Mouse (Mus musculus): ENCODE measurements at regions not wholly inside any gene's neighbourhood (a gene's known extent, or its start where the extent isn't known, plus 50 kb on each side); places are given as distances from the start of the nearest gene placed in this dataset.

DNA sequence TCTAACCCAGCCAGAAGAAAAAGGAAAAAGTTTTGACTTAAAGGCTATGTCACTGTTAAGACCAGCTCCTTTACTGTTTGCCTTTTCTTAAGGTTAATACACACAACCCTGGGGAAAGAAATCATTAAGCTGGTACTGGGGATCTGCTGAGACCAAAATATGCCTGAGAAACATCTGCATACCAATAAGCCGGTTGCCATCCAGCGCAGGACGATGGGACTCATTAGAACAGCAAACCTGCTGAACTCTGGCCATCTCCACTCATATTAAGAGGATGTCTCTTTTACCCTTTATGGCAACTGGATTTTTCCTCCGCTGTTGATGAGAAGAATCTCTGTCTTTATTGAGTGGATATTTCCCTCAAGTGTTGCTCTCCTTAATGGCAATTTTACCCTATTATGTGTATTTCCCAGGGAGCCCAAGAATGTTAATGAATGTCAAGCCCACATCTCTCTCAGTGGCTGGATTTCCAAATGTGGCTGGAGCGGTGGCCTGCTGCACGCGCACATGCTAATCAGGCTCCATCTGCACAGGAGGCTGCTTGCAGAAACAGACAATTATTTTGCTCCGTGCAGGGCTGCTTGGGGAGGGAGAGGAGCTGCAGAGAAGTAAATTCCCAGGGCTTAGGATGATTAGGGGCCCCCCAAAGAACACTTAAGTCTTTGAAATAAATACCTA, 351.6 kb upstream of the Map3k7 start:
- DNase-seq (ENCODE audit: low spot score in 2 of 2): no peak

DNA sequence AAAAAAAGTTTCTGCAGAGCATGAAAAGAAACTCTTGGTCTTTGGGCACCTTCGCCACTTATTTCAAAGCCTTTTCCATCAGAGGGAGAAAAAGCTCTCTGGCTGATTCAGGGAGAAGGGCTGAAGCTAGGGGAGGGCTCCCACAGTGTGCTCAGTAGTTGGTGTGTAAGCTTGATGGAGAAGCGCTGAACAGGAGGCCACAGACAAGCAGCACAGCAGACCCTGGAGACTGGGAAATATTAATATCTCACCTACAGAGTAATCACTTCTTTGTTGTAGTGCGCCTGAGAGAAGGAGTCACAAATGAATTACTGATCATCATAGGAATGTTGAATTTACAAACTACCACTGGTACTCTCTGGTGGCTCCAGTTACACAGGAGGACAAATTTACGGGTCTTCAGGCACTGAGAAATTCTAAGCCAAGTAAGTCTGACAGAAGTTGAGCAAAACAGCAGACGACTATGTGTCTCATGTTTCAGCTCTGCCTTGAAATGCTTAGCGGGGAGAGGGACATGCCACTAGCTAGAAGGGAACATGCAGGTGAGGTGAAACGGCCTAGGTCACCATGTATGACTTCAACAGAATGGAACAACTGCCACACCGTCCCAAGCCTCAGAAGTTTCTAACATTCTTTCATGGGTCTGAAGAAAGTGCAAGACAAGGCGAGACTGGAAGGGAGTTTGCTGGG, 350.9 kb upstream of the Map3k7 start:
- no peak for DNase-seq (ENCODE audit: low spot score in 2 of 2)

DNA sequence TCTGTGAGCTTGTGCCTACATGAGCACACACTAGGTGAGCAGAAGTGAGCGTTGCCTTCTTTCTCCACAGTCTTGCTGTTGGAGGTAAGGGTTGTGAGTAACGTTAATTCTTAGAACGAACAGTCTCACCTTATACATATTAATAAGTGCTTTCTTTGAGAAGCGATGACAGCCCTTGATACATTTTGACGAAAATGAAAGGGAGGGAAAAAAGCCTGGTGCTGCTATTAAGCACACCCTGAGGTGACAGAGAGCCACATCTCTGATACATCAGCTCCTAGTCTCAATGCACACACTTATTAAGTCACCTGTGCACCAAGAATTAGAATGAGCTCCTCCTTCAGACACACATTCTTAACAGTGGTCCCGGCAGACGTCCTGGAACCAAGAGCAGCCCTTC, 346.3 kb upstream of the Map3k7 start:
- DNase-seq (ENCODE audit: low spot score in 2 of 2): no peak

DNA sequence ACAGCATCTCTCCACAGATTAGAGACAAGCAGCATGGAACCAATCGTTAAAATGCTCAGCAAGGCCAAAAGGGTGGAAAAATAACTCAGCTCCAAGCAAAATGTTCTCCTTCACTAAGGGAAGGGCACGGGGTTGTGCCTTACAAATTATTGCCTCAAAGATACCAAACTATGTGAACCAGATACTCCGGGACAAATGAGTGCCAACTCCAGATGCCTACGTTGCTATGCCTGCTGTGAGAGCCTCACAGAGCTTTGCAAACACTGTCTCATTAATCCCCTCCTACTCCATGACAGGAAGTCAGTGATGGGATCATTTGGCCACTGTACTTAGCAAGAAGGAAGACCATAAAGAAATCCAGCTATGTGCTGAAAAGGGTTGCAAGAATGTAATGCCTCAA, 345.9 kb upstream of the Map3k7 start:
- DNase-seq (ENCODE audit: low spot score in 2 of 2): no peak

DNA sequence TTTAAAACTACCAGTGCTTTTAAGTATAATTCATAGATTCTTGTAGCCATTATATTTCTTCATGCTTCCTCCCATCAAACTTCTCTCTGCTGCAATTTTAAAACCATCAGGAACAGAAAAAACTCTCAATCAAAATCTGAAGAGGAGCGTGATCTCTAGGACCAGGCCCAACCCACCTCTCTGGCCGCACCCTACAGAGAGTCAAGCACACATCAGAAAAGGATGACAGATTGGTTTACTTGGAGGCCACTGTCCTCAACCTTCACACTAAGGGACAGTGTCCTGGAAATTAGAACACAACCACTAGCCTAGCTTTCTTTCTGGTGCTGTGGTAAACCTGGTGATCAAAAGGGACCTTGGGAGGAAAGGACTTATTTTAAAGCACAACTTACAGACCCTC, 342.7 kb upstream of the Map3k7 start:
- DNase-seq (ENCODE audit: low spot score in 2 of 2): no peak

DNA sequence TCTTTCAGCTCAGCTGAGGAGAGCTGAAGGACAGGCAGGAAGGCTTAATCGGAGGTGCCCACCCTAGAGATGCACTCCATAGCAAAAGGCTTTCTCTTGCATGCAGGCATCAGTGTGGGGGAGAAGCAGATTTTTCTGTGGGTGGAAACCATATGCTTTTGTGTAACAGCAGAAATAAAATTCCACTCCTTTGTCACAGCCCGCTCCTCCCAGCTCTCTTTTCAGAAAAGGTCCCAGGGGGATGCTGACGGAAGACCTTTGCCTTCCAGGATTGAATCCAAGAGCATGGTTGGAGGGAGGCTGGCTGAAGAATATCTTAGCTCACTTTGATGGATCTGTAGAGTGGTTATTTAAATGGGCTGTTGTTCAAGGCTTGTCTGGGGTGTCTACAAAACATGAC, 336.8 kb upstream of the Map3k7 start:
- DNase-seq (ENCODE audit: low spot score in 2 of 2): peak in 1 of 2 experiments; percentile 9

DNA sequence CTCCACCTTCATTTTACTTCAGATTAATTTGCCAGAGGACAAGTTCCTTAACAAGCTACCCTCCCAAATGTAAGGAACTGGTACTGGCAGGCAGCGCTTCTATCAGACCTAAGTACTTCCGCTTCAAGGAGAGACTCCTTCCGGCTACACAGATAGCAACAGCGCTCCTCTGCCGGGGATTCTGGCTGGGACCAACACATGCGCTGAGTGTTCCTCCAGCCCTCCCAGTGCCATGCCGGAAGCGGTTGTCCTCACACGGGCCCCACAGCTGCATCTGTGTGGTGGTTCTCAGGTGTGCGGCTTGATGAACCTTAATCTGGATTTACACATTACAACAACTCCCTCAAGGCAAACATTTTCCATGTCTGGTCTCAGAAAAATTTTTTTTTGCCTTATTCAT, 336.1 kb upstream of the Map3k7 start:
- DNase-seq (ENCODE audit: low spot score in 2 of 2): peak; percentile 8 to 11

DNA sequence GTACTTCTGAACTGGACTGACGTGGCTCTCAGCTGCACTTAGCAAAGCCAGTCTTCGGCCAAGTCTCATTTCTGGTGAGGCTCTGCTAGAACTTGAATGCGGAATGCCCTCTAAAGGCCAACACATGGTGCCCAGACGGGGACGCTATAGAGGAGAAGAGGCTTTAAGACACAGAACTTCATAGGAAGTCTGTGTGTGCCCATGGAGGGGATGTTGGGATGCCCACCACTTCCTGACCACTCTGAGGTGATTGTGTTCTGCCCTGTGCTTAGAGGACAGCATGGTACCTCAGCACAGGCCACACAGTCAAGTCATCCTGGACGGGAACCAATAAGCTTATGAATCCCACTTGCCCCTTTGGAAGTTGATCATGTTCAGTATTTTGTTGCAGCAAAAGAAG, 325.3 kb upstream of the Map3k7 start:
- no peak for DNase-seq (ENCODE audit: low spot score in 2 of 2)

DNA sequence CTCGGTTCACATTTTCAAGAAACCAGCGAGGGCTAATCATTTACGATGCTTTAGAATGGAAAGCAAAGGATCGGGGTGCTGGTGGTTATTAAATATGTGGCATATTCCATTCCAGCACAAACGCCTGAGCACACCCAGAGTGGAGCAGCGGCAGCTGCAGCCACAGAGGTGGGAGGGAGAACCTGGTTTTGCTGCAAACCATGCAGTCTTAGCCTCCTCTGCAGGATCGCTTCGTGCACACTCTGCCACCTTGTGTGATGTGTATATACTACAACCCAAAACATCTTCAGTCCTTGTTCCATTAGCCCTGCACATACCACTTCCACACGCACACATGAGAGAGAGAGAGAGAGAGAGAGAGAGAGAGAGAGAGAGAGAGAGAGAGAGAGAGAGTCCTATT, 321.7 kb upstream of the Map3k7 start:
- peak; percentile 30 to 42 for DNase-seq (ENCODE audit: low spot score in 2 of 2)

DNA sequence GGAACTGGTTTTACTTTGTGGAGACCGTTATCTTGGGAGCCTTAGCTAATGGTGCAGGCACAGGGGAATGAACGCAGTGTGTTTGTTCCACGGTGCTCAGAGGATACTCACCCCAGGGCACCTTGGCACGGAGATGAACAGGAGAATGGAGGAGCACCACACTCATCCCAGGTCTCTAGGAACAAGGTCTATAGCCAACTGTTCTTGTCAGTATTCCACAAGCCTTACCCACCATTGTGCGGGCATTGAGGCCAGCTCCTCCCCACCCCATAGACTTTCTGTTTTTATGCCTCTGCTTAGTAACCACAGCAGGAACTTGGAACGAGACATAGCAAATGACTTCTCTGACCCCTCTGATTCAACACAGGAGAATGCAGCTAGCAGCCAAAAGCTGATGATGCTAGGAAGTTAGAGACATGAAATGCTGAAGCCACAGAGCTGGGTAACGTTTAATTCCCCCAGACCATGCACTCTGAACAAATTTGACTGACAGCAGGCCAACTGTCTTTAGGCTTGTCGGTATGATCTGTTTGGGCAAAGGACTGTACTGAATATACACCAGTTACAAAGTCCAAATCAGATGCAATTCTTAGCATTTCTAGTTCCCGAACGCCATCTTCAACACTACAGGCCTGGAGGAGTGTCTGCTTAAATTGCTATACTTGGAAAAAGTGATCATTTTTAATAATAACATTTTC, 321.2 kb upstream of the Map3k7 start:
- no peak for DNase-seq (ENCODE audit: low spot score in 2 of 2)

DNA sequence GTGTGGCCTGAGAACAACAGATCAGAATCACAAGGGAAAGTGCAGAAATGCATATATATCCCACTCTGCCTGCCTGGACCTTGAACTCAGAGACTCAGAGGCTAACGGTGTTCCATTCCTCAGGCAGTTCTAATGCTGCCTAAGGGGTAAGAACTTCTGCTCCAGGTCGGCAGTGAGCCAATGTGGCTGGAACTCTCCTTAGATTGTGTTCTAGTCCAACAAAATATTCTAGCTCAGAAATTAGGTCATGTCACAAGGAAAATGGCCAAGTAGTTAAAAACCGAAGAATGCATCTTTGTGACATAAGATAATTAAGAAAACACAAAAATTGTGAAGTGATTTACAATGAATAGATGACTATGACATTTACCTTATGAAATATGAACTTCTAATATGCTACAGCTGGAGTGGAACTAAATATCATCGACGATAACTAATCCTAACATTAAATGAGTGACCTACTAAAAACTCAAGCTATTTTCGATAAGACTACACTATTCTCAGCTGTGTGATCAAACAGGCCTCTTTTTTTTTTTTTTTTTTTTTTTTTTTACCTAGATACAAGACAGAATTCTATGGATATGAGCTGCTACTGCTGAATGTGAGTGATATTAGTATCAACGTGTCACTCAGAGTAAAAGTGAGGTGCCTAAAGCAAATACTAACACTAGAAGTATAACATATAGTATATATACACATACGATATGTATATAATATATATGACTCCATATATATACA, 315.1 kb upstream of the Map3k7 start:
- DNase-seq (ENCODE audit: low spot score in 2 of 2): no peak

DNA sequence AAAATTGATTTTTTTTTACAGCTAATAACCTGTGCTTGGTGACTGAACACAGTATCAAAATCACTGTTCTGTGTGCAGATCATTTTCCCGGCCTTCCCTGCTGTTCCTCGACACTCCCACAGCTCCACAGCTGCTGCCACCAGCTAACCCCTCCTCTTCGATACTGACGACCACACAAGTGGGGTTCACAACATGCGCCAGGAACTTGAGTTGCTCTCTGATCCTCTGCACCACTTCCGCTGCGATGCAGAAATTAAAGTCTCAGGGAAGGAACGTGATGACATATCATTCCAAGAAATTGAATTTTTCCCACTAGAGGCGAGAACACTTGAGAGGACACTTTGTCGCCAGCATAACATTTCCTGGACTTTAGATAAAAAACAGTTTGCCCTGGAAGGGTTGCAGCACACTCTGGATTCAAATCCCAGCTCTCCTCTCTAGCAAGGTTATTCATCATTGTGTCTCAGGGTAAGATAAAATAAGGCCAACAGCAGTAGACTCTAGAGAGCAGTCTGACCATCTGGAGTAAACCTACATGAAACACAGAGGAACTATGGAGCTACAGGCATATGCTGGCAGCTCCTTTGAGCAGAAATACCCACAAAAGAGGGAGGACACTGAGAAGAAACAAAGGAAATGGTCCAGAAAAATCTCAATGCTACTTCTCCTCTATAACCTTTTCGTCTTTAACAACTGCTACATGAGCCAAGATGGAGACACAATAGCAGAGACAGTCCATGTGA, 308.4 kb upstream of the Map3k7 start:
- DNase-seq (ENCODE audit: low spot score in 2 of 2): no peak

DNA sequence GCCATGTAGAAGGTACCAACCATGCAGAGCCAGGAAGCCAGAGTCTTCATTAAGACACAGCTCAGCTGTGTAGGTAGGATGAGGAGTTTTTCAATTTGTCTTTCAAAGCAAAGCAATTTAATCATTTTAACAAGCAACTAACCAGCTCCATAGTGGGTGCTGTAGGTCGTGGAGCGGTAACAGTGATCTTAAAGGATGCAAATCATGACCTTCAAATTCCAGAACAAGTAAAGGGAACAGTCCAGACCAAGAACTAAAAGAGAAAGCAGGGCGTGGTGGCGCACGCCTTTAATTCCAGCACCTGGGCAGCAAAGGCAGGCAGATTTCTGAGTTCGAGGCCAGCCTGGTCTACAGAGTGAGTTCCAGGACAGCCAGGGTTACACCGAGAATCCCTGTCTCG, 307.8 kb upstream of the Map3k7 start:
- no peak for DNase-seq (ENCODE audit: low spot score in 2 of 2)

DNA sequence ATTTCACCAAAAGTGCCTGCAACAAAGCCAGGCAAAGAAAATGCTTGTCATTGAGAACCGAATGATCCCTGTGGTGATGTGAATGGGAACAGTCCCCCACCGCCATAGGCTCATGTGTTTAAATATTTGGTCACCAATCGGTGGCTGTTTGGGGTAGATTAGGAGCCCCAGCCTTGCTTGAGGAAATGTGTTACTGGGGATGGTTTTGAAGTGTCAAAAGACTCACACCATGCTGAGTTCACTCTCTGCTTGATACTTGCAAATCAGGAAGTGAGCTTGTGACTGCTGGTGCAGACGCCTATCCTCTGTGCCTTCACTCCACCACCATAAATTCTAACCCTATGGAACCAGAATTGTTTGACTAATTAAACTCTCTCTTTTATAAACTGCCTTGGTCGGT, 305.1 kb upstream of the Map3k7 start:
- DNase-seq (ENCODE audit: low spot score in 2 of 2): no peak

DNA sequence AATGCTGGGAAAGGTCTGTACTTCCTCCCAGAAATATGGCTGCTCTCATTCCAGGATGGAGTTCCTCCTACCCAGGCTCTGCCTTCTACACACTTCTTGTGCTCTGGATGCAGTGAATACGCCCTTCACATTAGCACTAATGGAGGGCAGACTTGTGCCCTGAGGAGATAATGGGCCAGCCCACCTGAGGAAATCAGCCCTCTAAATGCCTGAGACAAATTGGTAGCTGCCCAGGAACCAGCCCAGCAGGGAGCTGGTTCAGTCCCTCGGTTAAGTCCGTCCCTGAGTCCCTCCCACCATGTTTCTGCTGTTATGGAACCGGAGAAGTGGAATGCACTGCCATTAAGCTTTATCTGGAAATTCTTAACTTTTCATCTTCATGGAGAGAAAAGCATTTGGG, 303.0 kb upstream of the Map3k7 start:
- DNase-seq (ENCODE audit: low spot score in 2 of 2): no peak

DNA sequence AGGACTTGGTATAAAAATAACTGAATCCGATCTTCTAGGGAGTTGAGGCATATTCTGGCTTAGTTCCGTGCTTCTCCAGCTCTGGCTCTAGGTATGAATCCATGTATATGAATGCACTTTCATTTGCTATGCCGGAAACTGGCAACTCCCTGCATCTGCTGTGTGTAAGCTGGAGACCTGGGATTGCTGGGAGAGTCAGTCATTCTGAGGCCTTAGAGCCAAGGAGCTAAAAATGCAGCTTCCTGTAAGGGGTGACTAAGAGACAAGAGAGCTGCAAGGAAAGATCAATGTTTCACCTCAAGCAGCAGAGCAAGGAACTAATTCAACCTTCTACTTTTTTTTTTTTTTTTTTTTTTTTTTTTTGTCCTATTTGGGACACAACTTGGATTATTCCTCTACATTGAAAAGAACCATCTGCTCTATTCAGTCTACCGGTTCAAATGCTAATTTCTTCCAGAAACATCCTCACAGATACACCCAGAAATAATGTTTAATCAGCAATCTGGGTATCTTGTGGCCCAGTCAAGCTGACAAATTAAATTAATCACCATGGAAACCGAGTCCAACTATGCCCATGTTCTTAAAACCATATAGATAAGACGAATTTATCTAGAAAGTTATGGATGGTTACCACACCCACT, 292.2 kb upstream of the Map3k7 start:
- DNase-seq (ENCODE audit: low spot score in 2 of 2): no peak

DNA sequence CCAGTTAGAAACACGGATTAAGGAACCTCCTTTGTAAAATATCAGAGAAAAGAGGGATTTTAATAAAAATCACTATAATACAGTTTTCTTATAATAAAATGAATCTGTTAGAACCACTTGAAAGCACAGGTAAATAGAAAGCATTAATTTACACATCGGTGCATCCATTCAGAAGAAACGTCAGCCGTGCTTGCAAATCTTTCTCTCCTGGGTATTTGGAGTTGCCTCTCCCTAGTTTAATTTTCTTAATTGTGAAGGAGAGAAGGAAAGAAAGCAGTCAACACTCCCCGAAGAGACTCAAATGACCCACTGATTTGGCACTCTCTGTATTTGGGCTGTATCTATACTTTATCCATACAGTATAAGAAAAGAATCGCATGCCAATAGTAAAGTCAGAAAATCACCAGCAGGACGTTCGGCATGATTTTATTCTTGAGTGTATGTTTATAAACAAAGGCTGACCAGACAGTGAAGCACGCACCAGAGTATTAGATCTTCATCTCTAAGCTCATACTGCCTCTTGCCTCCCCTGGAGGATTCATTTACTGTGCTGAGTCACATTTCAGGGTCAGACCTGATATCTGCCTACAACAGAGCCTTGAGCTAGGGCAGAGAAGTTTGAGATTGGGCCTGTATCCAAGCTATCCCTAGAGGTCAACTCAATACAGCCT, 291.6 kb upstream of the Map3k7 start:
- DNase-seq (ENCODE audit: low spot score in 2 of 2): no peak

DNA sequence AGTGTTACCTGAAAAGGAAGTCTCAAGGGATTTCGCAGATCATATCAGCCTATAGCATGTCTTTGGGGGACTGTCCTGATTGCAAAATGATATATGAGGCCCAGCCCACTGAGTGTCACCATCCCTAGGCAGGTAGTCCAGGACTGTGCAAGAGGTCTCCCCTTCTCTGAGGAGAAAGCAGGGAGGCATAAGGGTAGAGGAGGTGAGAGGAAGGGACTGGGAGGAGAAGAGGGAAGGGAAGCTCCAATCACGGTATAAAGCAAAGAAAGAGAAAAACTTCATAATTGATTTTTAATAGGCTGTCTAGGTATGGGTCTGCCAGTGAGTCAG, 291.1 kb upstream of the Map3k7 start:
- no peak for DNase-seq (ENCODE audit: low spot score in 2 of 2)

DNA sequence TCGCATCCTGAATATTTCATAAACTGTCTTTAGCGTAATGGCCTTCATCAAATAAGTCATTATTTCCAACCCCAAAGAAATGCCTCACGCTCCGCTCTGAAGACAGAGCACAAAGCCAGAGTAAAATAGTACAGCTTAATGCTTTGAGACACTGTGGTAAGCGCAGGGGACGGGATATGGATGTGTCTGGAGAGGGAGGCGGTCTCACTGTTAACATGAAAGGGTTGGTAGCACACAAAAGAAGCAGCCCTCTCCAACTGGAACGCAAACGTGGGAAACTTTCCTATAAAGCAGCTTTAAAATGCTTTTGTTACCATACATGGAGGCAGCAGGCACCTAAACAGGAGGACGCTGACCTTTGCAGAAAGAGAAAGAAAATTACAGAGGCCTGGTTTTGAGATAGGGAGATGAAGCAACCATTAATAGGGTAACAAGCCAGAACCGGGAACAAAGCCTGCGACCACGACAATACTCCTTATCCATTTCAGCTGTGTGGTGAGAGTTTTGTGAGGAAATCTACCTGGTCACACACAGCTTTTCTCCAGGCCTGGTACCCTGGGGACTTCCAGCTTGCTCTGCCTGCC, 284.8 kb upstream of the Map3k7 start:
- DNase-seq (ENCODE audit: low spot score in 2 of 2): no peak

DNA sequence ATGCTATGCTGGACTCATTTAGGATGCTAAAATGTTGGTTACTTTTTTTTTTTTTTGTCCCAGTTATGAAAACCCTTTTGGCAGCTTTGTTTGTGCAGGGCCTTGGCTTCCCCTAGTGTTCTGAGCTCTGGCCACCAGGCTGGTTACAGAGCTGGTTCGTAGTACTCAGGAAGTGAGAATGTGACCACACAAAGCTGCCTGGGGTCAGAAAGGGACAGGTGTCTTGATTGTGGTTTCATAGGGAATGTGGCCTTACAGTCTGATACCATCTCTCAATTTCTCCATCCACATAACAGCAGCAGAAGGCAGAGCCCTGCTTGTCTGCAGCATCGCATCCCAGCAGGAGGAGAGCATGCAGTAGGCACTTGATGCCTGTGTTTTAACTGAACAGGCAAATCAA, 282.9 kb upstream of the Map3k7 start:
- no peak for DNase-seq (ENCODE audit: low spot score in 2 of 2)

Measured in layer of hippocampus, adult 8-10 months (tissue).